Mouse (Mus musculus): ENCODE results near the gene Ppard. TPM values are rescaled to one million over a fixed set of nuclear protein-coding genes. Genes with fewer than 3 reads are reported as not detected.
A peak's percentile ranks its signal among the peaks of the same experiment; 100 is the strongest.

The Ppard gene
- polyA plus RNA-seq, 1 experiment from 2014 or later: 1.5 TPM

DNA sequence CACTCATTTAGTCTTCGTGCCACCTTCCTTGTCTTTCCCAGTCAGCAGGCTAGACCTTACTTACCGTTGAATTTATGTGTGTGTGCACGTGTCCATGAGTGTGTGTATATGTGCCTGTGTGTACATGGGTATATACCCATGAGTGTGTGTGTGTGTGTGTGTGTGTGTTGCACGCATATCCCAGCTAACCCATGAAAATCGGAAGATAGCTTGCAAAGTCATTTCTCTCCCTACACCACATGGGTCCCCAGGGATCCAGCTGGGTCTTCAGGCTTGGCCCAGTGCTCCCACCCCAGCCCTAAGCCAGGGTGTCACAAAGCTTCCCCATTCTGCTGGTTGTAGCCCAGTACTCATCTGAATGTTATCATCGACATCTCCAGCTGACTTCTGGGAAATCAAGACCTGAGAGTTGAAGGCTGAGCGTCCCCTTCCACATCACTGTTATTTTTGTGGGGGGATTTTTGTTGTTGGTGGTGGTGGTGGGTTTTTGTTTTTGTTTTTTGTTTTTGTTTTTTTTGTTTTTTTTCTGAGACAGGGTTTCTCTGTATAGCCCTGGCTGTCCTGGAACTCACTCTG lies 49.5 kb downstream of the Ppard start:
- WGBS: 92% methylated on average over 7 of the region's 7 CpGs
- peaks cover 57% of the 10 kb centered on the region for H3K4me1 ChIP-seq
- no peak for DNase-seq (ENCODE audit: low spot score)

GRCm38 (mm10) chr17:28283199-28283598 lies 50.7 kb downstream of the Ppard start:
- Histone ChIP-seq H3K9me3 (replicated peaks) (no peaks in the 10 kb centered on the region), H3K4me3 (no peak overlapping the region), H3K36me3 (no peaks in the 10 kb centered on the region), H3K4me1 (peaks cover 52% of the 10 kb centered on the region), H3K27ac (replicated peaks) (no peak overlapping the region; the same call in 1 of the 2 replicates), H3K27me3 (ENCODE audit: low read depth, poor library complexity, severe bottlenecking) (no peaks in the 10 kb centered on the region)
- WGBS: 89% methylated on average over 10 of the region's 10 CpGs
- no peak for DNase-seq (ENCODE audit: low spot score)

More for the DNA sequence above, 49.5 kb downstream of the Ppard start:
- Histone ChIP-seq H3K27ac (replicated peaks) (0 out of 2 replicates have a peak overlapping the region, but pooled peaks have one; percentile 46), H3K9me3 (replicated peaks) (no peaks in the 10 kb centered on the region), H3K4me3 (no peak overlapping the region), H3K36me3 (no peaks in the 10 kb centered on the region), H3K27me3 (ENCODE audit: low read depth, poor library complexity, severe bottlenecking) (no peaks in the 10 kb centered on the region)

- H3K36me3 ChIP-seq: no peaks in the 10 kb centered on the region
- WGBS: 87% methylated on average over 10 of the region's 10 CpGs
- H3K4me1 ChIP-seq: peaks cover 29% of the 10 kb centered on the region
- H3K4me3 ChIP-seq: no peak overlapping the region
- DNase-seq (ENCODE audit: low spot score): no peak
- no peaks in the 10 kb centered on the region for H3K27me3 ChIP-seq (ENCODE audit: low read depth, poor library complexity, severe bottlenecking)
- peak overlapping the region; percentile 2; the same call in 1 of the 2 replicates for H3K27ac ChIP-seq (replicated peaks)
- H3K9me3 ChIP-seq (replicated peaks): no peaks in the 10 kb centered on the region
These were observed 53.6 kb downstream of the Ppard start for GRCm38 (mm10) chr17:28286133-28286532.

- Histone ChIP-seq H3K4me1 (peaks cover 24% of the 10 kb centered on the region), H3K27ac (replicated peaks) (0 out of 2 replicates have a peak overlapping the region, but pooled peaks have one; percentile 17), H3K36me3 (no peaks in the 10 kb centered on the region), H3K9me3 (replicated peaks) (no peaks in the 10 kb centered on the region), H3K4me3 (no peak overlapping the region), H3K27me3 (ENCODE audit: low read depth, poor library complexity, severe bottlenecking) (no peaks in the 10 kb centered on the region)
- no peak for DNase-seq (ENCODE audit: low spot score)
- 46% methylated on average over 5 of the region's 5 CpGs for WGBS
These were observed 54.5 kb downstream of the Ppard start for GRCm38 (mm10) chr17:28286964-28287363.

DNA sequence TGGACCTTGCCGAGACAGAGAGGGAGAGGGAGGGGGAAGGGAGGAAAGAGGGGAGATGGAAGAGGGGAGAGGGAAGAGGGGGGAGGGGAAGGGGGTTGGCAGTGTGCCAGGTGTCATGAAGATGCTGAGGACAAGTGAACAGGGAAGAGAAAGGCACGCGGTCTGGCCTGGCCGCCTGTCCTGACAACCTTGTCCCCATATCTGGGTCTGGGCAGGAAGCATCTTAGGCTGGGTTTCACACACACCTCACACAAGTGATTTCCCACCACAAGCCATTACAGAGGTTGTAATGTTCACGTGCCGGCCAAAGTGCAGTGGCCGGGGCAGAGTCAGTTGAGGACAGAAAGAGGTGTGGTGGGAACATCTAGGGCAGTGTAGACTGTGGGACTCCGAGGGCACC lies 55.1 kb downstream of the Ppard start:
- DNase-seq (ENCODE audit: low spot score): no peak
- 84% methylated on average over 8 of the region's 8 CpGs for WGBS
- Histone ChIP-seq H3K4me1 (peaks cover 24% of the 10 kb centered on the region), H3K27me3 (ENCODE audit: low read depth, poor library complexity, severe bottlenecking) (no peaks in the 10 kb centered on the region), H3K4me3 (no peak overlapping the region), H3K9me3 (replicated peaks) (no peaks in the 10 kb centered on the region), H3K36me3 (peaks cover 5% of the 10 kb centered on the region; the same call in 1 of the 2 replicates), H3K27ac (replicated peaks) (no peak overlapping the region)

DNA sequence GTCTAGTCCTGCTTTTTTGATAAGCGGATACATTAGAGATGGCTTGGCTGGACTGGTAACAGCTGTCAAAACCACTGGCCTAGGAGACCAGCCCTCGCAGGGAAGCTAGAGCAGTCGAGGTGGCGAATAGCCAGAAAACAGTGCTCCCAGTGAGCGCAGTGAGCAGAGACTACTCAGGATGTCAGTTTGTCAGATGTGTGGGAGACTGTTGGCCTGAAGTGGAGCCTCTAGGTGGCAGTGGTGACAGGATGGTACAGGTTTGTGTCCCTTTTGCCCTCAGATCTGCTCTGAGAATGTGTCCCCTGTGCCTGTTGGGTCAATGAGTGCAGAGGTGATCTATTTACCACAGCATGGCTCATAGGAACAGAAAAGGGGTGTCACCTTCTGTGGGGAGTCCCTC lies 55.5 kb downstream of the Ppard start:
- WGBS: 75% methylated on average over 5 of the region's 5 CpGs
- H3K27ac ChIP-seq (replicated peaks): no peak overlapping the region
- H3K4me3 ChIP-seq: no peak overlapping the region
- H3K36me3 ChIP-seq: peaks cover 6% of the 10 kb centered on the region
- peaks cover 24% of the 10 kb centered on the region for H3K4me1 ChIP-seq
- no peak for DNase-seq (ENCODE audit: low spot score)
- no peaks in the 10 kb centered on the region for H3K27me3 ChIP-seq (ENCODE audit: low read depth, poor library complexity, severe bottlenecking)
- H3K9me3 ChIP-seq (replicated peaks): no peaks in the 10 kb centered on the region

GRCm38 (mm10) chr17:28290262-28290661 lies 57.8 kb downstream of the Ppard start:
- Histone ChIP-seq H3K9me3 (replicated peaks) (no peaks in the 10 kb centered on the region), H3K4me1 (peaks cover 31% of the 10 kb centered on the region), H3K4me3 (no peak overlapping the region), H3K27me3 (ENCODE audit: low read depth, poor library complexity, severe bottlenecking) (no peaks in the 10 kb centered on the region), H3K27ac (replicated peaks) (0 out of 2 replicates have a peak overlapping the region, but pooled peaks have one; percentile 35), H3K36me3 (peaks cover 6% of the 10 kb centered on the region)
- no peak for DNase-seq (ENCODE audit: low spot score)
- 93% methylated on average over 3 of the region's 3 CpGs for WGBS

DNA sequence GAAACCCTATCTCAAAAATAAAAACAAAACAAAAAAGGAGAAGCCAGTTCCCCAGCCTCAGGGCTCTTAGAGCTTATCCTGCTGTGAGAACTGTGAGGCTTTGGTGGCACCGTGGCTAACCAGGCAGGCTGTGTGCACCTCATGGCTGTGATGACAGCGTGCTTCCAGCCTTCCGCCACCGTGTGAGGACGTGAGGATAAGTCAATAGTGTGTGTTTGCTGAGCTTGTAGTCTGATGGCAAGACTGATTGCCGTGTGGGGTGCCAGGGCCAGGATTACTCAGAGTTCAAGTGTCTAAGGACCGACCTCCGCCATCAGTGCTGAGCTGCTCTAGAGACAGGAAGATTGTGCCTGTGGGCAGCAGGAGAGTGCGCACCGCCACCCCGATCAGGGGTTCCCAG lies 58.2 kb downstream of the Ppard start:
- no peak for DNase-seq (ENCODE audit: low spot score)
- no peak overlapping the region for H3K4me3 ChIP-seq
- WGBS: 82% methylated on average over 11 of the region's 11 CpGs
- peaks cover 6% of the 10 kb centered on the region for H3K36me3 ChIP-seq
- no peak overlapping the region for H3K27ac ChIP-seq (replicated peaks)
- H3K27me3 ChIP-seq (ENCODE audit: low read depth, poor library complexity, severe bottlenecking): no peaks in the 10 kb centered on the region
- peaks cover 30% of the 10 kb centered on the region for H3K4me1 ChIP-seq
- no peaks in the 10 kb centered on the region for H3K9me3 ChIP-seq (replicated peaks)

GRCm38 (mm10) chr17:28291346-28291745 lies 58.8 kb downstream of the Ppard start:
- H3K27me3 ChIP-seq (ENCODE audit: low read depth, poor library complexity, severe bottlenecking): no peaks in the 10 kb centered on the region
- 85% methylated on average over 7 of the region's 7 CpGs for WGBS
- H3K9me3 ChIP-seq (replicated peaks): no peaks in the 10 kb centered on the region
- DNase-seq (ENCODE audit: low spot score): no peak
- peaks cover 23% of the 10 kb centered on the region for H3K4me1 ChIP-seq
- H3K36me3 ChIP-seq: peaks cover 6% of the 10 kb centered on the region
- no peak overlapping the region for H3K4me3 ChIP-seq
- no peak overlapping the region for H3K27ac ChIP-seq (replicated peaks)

GRCm38 (mm10) chr17:28293716-28294115 lies 61.2 kb downstream of the Ppard start:
- 74% methylated on average over 4 of the region's 4 CpGs for WGBS
- no peak overlapping the region for H3K4me3 ChIP-seq
- H3K9me3 ChIP-seq (replicated peaks): no peaks in the 10 kb centered on the region
- no peak for DNase-seq (ENCODE audit: low spot score)
- peaks cover 18% of the 10 kb centered on the region for H3K36me3 ChIP-seq
- peaks cover 15% of the 10 kb centered on the region for H3K4me1 ChIP-seq
- H3K27me3 ChIP-seq (ENCODE audit: low read depth, poor library complexity, severe bottlenecking): no peaks in the 10 kb centered on the region
- no peak overlapping the region for H3K27ac ChIP-seq (replicated peaks)

GRCm38 (mm10) chr17:28294449-28295333 lies 62.2 kb downstream of the Ppard start:
- Histone ChIP-seq H3K9me3 (replicated peaks) (no peaks in the 10 kb centered on the region), H3K4me1 (peaks cover 25% of the 10 kb centered on the region), H3K4me3 (no peak overlapping the region), H3K27me3 (ENCODE audit: low read depth, poor library complexity, severe bottlenecking) (no peaks in the 10 kb centered on the region), H3K36me3 (peaks cover 26% of the 10 kb centered on the region), H3K27ac (replicated peaks) (peak overlapping the region; percentile 64)
- 82% methylated on average over 17 of the region's 17 CpGs for WGBS
- no peak for DNase-seq (ENCODE audit: low spot score)

DNA sequence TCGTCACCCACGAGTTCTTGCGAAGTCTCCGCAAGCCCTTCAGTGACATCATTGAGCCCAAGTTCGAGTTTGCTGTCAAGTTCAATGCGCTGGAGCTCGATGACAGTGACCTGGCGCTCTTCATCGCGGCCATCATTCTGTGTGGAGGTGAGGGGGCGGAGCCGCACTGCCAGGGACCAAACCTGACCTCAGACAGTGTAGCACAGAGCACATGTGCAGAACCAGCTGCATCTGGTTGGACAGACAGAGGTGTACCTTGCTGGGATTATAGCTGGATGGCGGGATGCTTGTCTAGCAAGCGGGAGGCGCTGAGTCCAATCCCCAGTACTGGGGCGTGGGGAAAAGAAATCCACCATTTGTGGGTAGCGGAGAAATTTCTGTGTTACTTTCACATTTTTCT lies 66.4 kb downstream of the Ppard start:
- DNase-seq (ENCODE audit: low spot score): no peak
- peaks cover 42% of the 10 kb centered on the region for H3K4me1 ChIP-seq

More for the DNA sequence above, 66.4 kb downstream of the Ppard start:
- Histone ChIP-seq H3K9me3 (replicated peaks) (no peaks in the 10 kb centered on the region), H3K27ac (replicated peaks) (peak overlapping the region; percentile 77; the same call in 1 of the 2 replicates), H3K36me3 (peaks cover 21% of the 10 kb centered on the region), H3K4me3 (no peak overlapping the region), H3K27me3 (ENCODE audit: low read depth, poor library complexity, severe bottlenecking) (no peaks in the 10 kb centered on the region)
- 96% methylated on average over 17 of the region's 17 CpGs for WGBS

All from midbrain, embryonic 10.5 days (tissue).